Mouse (Mus musculus) adrenal gland, postnatal 4 days (tissue): ENCODE data around the gene Epn2. TPM values are rescaled to one million over a fixed set of nuclear protein-coding genes. Genes with fewer than 3 reads are reported as not detected.

Experiments
- DNase-seq, 2 experiments: peaks; one replicate each; pipeline ENCODE4 v3.0.0; 2021 to 2022; ENCODE audit warnings: low spot score in 2 of 2, mixed read lengths in 2 of 2
- total RNA-seq, 2 experiments: library from RNA; stranded (reverse); gene quantifications; 2 replicates each; pipeline ENCODE4 v1.2.3; 2021

Gene Epn2
- total RNA-seq, 2 experiments from 2014 or later: 38.5 to 44.2 TPM

GRCm38 (mm10) chr11:61492749-61493401, 86.6 kb downstream of the Epn2 start:
- DNase-seq: no peak

DNA sequence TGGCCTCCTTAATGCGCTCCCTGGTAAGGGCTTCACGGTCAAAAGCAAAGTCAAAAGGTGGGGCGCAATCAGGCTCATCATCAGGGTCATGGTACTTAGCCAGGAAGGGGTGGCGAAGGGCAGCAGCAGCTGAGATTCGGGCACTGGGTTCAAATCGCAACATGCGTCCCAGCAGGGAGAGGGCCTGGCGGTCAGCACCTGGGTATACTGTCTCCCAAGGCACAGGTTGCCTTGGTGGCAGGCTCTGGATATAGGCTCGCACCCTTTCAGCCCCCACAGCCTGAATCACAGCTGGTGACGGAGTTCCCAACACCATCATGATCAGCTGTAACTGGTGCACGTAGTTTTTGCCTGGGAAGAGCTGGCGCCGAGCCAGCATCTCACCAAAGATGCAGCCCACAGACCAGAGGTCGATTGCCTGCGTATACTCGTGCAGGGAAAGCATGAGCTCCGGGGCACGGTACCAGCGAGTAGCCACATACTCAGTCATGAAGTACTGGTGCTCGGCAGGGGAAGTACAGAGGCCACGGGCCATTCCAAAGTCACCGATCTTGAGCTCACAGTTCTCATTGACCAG, 88.5 kb downstream of the Epn2 start:
- no peak for DNase-seq

DNA sequence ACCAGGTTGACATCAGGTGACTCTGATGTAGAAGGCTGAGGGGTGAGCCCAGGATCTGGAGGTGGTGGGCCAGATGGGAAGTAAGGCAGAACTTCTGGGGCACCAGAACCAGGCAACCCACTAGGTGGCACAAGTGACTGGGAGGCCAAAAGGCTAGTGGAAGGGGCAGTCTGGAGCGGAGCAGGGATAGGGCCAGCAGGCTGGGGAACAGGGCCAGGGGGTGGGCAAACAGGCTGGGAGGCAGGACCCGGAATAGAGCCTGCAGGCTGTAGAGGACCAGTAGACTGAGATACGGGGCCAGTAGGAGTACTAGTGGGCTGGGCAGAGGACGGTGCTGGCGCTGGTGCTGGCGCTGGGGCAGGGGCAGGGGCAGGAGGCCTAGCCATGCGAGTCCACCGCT, 89.6 kb downstream of the Epn2 start:
- DNase-seq: no peak

- no peak for DNase-seq
Measured at GRCm38 (mm10) chr11:61489085-61489484, 90.4 kb downstream of the Epn2 start.

GRCm38 (mm10) chr11:61487936-61488335, 91.6 kb downstream of the Epn2 start:
- DNase-seq: no peak

GRCm38 (mm10) chr11:61487401-61487800, 92.1 kb downstream of the Epn2 start:
- DNase-seq: no peak

DNA sequence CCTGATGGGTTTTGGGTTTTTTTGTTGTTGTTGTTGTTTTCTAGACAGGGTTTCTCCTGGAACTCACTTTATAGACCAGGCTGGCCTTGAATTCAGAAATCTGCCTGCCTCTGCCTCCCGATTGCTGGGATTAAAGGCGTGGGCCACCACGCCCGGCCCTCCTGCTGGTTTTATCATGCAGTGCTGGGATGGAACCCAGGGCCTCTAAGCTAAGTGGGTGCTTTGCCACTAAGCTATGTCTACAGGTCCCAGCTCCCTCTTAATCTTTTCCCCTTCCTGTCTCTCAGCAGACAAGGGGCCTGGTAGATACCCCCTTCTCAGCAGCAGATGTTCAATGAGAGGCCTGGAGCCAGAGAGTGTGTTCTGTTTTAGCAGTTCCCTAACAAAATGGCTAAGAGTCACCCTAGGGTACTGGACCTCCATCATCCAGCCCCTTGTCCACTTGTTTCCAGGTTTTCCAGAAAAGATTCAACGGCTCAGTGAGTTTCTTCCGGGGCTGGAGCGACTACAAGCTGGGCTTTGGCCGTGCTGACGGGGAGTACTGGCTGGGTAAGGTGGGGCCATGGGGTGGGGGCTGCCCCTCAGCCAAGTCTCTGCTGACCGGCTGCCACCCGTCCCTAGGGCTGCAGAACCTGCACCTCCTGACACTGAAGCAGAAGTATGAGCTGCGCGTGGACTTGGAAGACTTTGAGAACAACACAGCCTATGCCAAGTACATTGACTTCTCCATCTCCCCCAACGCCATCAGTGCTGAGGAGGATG, 92.8 kb downstream of the Epn2 start:
- no peak for DNase-seq

DNA sequence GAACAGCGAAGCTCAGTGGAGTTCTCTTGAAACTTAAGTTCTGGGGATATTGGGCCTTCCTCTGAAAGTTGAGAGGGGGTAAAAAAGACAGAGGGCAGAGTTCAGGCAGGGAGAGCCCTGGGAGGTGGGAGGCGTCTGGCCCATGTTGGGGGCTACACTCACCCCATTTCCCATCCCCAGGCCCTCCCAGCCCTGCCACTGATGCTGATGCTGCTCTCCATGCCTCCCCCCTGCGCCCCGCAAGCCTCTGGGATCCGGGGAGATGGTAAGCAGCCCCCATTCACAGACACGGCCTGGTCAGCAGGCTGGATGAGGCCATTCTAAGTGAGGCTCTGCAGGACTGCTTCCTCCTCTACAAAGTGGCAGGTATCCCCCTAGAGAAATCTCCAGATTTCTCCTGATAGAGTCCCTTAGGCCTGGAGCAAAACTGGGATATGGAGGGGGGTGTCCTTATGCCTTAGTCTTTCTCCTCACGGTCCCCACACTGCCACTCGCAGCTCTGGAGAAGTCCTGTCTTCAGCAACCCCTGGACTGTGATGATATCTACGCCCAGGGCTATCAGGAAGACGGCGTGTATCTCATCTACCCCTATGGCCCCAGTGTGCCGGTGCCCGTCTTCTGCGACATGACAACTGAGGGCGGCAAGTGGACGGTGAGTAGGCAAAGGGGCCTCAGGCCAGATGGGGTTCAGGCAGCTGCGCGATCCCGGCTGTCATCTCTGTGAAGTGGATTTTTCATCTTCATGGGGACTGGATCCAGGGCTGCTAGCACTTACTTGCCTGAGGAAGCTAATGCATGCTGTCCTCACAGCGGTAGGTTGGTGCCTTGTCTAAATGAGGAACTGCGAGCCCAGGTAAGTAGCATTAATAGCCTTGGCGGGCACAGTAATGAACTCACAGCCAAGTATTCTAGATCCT, 93.7 kb downstream of the Epn2 start:
- DNase-seq: no peak

- no peak for DNase-seq
Measured at GRCm38 (mm10) chr11:61484613-61485540, 94.6 kb downstream of the Epn2 start, which contains the start of gene Mfap4. Gene Mfap4 (plus strand): TSS chr11:61485431.

- no peak for DNase-seq
Measured at GRCm38 (mm10) chr11:61484256-61484612, 95.3 kb downstream of the Epn2 start.

DNA sequence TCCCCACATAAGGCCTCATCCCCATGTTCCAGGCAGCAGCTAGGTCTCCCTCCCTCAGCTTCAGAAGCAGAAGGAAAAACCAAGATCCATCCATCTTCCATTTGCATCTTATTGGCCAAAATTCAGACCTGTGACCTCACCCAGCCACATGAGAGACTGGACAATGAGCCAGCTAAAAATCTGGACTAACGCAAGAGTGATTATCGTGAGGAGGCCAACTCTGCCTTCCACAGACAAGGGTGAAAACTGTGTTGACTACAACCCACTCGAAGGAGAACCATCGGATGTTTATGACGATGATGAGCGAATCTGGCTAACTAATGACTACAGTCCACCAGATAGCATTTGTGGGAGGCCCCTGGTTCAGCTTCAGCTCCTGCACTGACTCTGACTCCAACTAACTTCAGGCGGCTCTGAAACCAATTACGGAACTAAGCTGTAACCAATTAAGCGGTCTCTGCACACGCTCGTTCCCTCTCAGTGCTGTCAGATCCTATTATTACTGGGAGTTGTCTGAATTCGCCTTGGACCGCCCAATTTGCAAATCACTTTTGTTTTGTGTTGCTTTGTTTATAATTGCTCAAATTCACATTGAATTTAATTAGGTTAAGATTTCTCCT, 96.2 kb downstream of the Epn2 start:
- no peak for DNase-seq

- DNase-seq: no peak
Measured at GRCm38 (mm10) chr11:61481239-61482090, 98.0 kb downstream of the Epn2 start.

DNA sequence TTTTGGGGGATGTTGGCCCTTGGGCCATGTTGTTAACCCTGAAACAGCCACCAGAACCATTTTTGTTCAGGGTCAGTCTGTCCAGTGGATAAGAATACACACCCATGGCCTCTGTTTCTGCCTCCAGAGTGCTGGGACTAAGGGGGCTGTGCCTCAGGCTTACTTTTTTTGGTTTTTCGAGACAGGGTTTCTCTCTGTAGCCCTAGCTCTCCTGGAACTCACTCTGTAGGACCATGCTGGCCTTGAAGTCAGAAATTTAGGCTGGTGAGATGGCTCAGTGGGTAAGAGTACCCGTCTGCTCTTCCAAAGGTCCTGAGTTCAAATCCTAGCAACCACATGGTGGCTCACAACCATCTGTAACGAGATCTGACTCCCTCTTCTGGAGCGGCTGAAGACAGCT, 100.7 kb downstream of the Epn2 start:
- DNase-seq: no peak

DNA sequence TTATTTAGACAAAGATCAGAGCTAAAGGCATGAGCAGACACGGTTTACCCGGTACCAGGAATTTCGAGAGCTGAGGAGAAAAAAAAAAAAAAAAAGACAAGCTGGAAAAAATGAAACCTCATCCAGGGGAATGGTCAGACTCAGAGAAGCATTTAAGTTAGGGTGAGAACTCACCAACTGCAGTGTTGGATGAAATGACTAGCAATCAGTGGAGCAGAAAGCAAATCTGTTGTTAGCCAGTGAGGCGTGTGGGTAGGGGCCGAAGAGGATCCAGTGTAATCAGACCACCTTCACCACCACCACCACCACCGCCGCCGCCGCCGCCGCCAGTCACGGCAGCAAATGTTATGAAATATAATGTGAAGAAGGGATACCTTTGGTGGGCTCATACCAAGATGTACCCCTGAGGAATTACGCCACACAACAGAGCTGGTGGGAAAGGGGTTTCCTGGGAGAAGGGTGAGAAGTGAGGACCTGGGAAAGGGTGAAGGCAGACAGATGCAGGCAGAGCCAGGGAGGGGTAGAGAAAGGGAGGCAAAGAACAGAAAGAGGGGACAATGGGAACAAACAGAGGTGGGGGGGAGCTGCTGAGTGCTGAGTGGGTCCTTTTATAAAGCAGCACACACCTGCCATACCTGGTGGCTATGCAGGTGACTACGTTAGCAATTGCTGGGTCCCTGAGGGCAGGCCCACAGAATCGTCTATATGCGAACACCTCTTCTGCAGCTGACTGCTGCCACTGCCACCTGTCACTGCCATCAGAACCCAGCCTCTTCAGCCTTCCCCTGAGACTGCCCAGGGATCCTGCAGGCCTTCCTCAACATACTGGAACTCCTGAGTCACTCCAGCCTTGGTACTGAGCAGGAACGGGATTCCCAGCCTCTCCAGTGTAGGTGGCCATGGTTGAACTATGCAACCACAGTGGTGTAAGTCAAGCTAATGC, 101.7 kb downstream of the Epn2 start:
- DNase-seq: no peak

DNA sequence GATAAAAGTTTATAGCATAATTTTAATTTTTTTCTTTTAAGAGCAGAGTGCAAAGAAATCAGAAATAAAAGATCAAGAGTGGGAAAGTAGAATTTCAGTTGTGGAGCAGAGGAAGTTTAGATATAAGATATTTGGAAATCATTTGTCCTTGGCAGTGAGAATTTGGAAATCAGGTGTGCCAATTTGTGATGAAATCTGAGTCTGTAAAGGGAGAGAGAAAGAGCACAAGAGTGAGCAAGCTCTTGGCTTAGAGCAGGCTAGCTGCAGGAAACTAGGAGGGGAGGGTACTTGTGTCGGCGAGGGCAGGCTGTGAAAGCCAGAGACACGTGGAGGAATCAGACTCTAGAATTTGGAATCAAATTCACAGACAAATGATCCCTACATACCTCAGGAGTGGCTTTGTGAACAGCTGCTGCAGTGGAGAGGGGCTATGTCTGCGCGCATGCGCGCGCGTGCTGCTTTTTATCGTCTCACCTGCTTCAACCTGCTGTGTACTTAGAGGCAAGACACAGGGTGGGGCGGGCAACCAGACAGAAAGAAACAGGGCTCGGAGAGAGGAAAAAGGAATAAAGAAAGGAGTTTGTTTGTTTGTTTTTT, 102.6 kb downstream of the Epn2 start:
- DNase-seq: no peak

GRCm38 (mm10) chr11:61473630-61474029, 105.9 kb downstream of the Epn2 start:
- no peak for DNase-seq

DNA sequence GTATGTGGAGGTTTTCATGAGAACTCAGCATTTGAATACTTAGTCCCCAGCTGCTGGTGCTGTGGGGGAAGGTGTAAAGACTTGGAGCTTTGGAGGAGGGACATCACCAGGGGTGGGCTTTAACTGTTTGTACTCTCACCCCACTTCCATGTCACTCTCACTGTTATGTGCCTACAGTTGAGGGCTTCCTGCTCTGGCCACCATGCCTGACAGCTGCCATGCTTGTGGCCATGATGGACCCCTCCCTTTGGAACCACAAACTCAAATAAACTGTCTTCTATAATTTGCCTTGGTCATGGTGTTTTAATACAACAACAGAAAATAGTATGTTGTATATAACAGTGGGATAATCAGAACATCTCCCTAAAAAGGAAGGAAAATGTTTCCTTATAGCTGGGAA, 108.6 kb downstream of the Epn2 start:
- DNase-seq: no peak
